8 mouse cellular contexts compared by ENCODE assay signal in the genomic region with DNA sequence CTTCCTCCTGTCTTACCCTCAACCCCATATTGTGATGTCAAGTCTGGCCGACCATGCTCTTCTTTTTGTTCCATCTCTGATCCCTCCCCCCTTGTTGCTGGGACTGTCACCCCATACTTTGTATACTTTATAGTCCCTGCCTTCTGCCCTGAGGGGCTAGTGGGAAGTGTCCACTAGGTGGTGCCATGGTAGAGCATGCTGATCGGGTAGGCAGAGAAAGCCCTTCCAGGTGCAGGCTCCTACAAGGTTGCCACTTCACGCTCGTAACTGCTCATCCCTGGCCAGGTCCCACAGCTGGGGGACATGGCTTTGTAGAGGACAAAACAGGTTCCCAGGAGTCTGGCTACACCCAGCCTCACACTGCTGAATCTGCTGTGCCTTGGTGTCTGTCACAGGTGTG. TPM values are rescaled to one million over a fixed set of nuclear protein-coding genes. Genes with fewer than 3 reads are reported as not detected.
DNase-seq lines count a peak whose midpoint lies in the region; TF ChIP-seq lines count a peak whose summit lies in the region.
"Had no signal": no experiment of that assay in that cellular context is flagged by ENCODE, and none has a peak within 500 bp of the region (broad histone marks: within the 10 kb centered on the region; RNA-seq: fewer than 3 reads in every experiment).

No protein-coding gene starts in this region.

- no peaks in the 10 kb centered on the region for H3K9me3 ChIP-seq in MEL (replicated peaks; ENCODE audit: insufficient read depth, low read length)
- H3K9me3 ChIP-seq: limb, embryonic 12.5 days had no signal

- no peaks in the 10 kb centered on the region for H3K4me1 ChIP-seq in MEL (ENCODE audit: control insufficient read depth in 1 of 2, insufficient read depth in 2 of 2, low read length in 2 of 2)

- TF ChIP-seq CTCF in MEL (IDR thresholded peaks at IDR 0.05 in 2 of 3, conservative IDR thresholded peaks at IDR 0.05 in 1 of 3; ENCODE audit: control insufficient read depth in 1 of 3, insufficient read depth in 1 of 3, low read depth in 2 of 3, low read length in 3 of 3, poor library complexity in 1 of 3, severe bottlenecking in 1 of 3), result peak; percentile 75 to 80 (median 76)

- no peak overlapping the region for H3K9ac ChIP-seq in MEL (ENCODE audit: control insufficient read depth, low read depth, low read length, poor library complexity, severe bottlenecking)
- H3K9ac ChIP-seq: limb, embryonic 12.5 days had no signal

- H3K4me3 ChIP-seq in MEL (ENCODE audit: control insufficient read depth in 1 of 2, insufficient read depth in 1 of 2, low read depth in 2 of 2, low read length in 2 of 2), result no peak overlapping the region
- H3K4me3 ChIP-seq: limb, embryonic 12.5 days had no signal

- H3K79me2 ChIP-seq in MEL (ENCODE audit: control insufficient read depth, insufficient read depth, low read length, poor library complexity), result no peaks in the 10 kb centered on the region

- no peaks in the 10 kb centered on the region for H3K36me3 ChIP-seq in MEL (ENCODE audit: control insufficient read depth in 1 of 2, insufficient read depth in 2 of 2, low read length in 2 of 2)
- H3K36me3 ChIP-seq: limb, embryonic 12.5 days had no signal

- peak; percentile 24 for DNase-seq in kidney, adult 9 months
- DNase-seq in kidney, postnatal 14 days, result no peak
- DNase-seq in MEL (ENCODE audit: low read depth, low spot score), result peak; percentile 46
- peak; percentile 15 for DNase-seq in c-Kit-positive CD71-positive TER-119-negative erythroid progenitor cells, embryonic 14.5 days (ENCODE audit: low read depth)
- peak; percentile 58 for DNase-seq in lung, postnatal 36 days
- DNase-seq in left cerebral cortex, adult 8-10 months (ENCODE audit: low spot score in 2 of 2), result no peak
- no peak for DNase-seq in urinary bladder, adult 2 months (ENCODE audit: low spot score)

- no peak for TF ChIP-seq EP300 in MEL (IDR thresholded peaks at IDR 0.05; ENCODE audit: low read depth in 1 of 2, low read length in 2 of 2)

- TF ChIP-seq POLR2A in MEL (IDR thresholded peaks at IDR 0.05; ENCODE audit: control insufficient read depth in 1 of 2, insufficient read depth in 1 of 2, low read depth in 1 of 2, low read length in 2 of 2, poor library complexity in 1 of 2), result no peak

- H3K27ac ChIP-seq in MEL (ENCODE audit: control insufficient read depth, low read depth, low read length), result no peak overlapping the region
- H3K27ac ChIP-seq: limb, embryonic 12.5 days had no signal

- peak; percentile 79 for TF ChIP-seq RAD21 in MEL (IDR thresholded peaks at IDR 0.05; ENCODE audit: low read depth, low read length)

- no peaks in the 10 kb centered on the region for H3K27me3 ChIP-seq in MEL (ENCODE audit: control insufficient read depth in 1 of 2, insufficient read depth in 2 of 2, low read length in 2 of 2)
- H3K27me3 ChIP-seq: limb, embryonic 12.5 days had no signal

TF ChIP-seq in MEL, 35 proteins besides CTCF, POLR2A, EP300 and RAD21:
- no peak for TF ChIP-seq ZMIZ1 (IDR thresholded peaks at IDR 0.05; ENCODE audit: low read depth, low read length)
- TF ChIP-seq RCOR1 (IDR thresholded peaks at IDR 0.05; ENCODE audit: low read depth, low read length), result no peak
- TF ChIP-seq ZC3H11A (IDR thresholded peaks at IDR 0.05; ENCODE audit: low read depth, low read length), result peak; percentile 47
- TF ChIP-seq CHD2 (IDR thresholded peaks at IDR 0.05; ENCODE audit: low read length), result no peak
- no peak for TF ChIP-seq TBP (IDR thresholded peaks at IDR 0.05; ENCODE audit: low read depth, low read length)
- no peak for TF ChIP-seq KAT2A (conservative IDR thresholded peaks at IDR 0.05; ENCODE audit: low read depth, low read length)
- no peak for TF ChIP-seq ZKSCAN1 (IDR thresholded peaks at IDR 0.05; ENCODE audit: low read depth, low read length)
- peak; percentile 79 for TF ChIP-seq SMC3 (IDR thresholded peaks at IDR 0.05; ENCODE audit: low read depth, low read length)

RNA-seq across cellular contexts. Expression of a gene that starts 29.5 kb away (rescaled TPM):
- total RNA-seq in MEL (2012; rRNA removed), result 30.3 and 31.1 TPM in 2 replicates
- polyA plus RNA-seq in MEL (2012; ENCODE audit: insufficient read depth in 1 of 2, insufficient read length in 2 of 2, low read depth in 1 of 2, low replicate concordance in 2 of 2, missing spikeins in 1 of 2), result 10 to 100 TPM in 1 of 2 experiments, not detected in 1; 75.5 TPM
- 1 to 10 TPM; 5.9 to 8.1 (median 7.3) TPM for total RNA-seq in left cerebral cortex, adult 8-10 months (2022)
- 59.2 and 104 TPM in 2 replicates for polyA plus RNA-seq in urinary bladder, adult 2 months (2012; rRNA removed)

Comparison
In these comparisons a context has a peak if more than half of its experiments do, and no peak if none do; other contexts are left out.
1. DNase-seq: peak in kidney, adult 9 months (single experiment), MEL (single experiment), c-Kit-positive CD71-positive TER-119-negative erythroid progenitor cells, embryonic 14.5 days (single experiment) and lung, postnatal 36 days (single experiment); none in kidney, postnatal 14 days (single experiment), left cerebral cortex, adult 8-10 months (0 of 2) and urinary bladder, adult 2 months (single experiment).